Mouse (Mus musculus): ENCODE measurements at regions not wholly inside any gene's neighbourhood (a gene's known extent, or its start where the extent isn't known, plus 50 kb on each side); places are given as distances from the start of the nearest gene placed in this dataset.

DNA sequence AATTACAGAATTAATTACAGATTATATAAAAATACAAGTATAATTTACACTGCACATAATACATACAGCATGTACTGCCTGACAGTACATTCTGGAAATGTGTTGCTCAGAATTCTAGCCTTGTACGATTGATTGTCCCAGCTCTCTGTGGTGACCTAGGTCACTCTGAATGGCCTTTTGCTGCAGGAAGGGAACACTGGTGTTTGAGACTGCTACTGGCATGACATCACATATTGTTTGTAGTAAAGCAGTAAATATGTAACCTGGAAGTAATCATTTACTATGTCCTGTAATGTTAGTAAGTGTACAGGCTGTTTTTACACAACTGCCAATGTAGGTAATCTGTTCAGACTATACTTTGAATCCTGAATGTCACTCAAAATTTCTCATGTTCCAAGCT, 123.5 kb upstream of the Tbl1x start:
- H3K27ac ChIP-seq (ENCODE audit: low read depth) = no peak overlapping the region
- H3K4me2 ChIP-seq = no peak overlapping the region
- no peak for TF ChIP-seq CTCF (IDR thresholded peaks at IDR 0.05; ENCODE audit: low read depth)
- no peaks in the 10 kb centered on the region for H3K27me3 ChIP-seq (ENCODE audit: insufficient read depth, low read length)
- no peaks in the 10 kb centered on the region for H3K9me3 ChIP-seq (ENCODE audit: low read depth, low read length)
- DNase-seq (no peak), ATAC-seq (ENCODE audit: insufficient read depth) (no peak)
- WGBS = 48% methylated on average over 1 of the region's 1 CpGs
- H3K4me1 ChIP-seq (ENCODE audit: insufficient read depth) = no peaks in the 10 kb centered on the region
- no peak overlapping the region for H3K4me3 ChIP-seq (ENCODE audit: low read depth, low read length)
- H3K9ac ChIP-seq = no peak overlapping the region
- no peaks in the 10 kb centered on the region for H3K36me3 ChIP-seq (ENCODE audit: insufficient read depth)

DNA sequence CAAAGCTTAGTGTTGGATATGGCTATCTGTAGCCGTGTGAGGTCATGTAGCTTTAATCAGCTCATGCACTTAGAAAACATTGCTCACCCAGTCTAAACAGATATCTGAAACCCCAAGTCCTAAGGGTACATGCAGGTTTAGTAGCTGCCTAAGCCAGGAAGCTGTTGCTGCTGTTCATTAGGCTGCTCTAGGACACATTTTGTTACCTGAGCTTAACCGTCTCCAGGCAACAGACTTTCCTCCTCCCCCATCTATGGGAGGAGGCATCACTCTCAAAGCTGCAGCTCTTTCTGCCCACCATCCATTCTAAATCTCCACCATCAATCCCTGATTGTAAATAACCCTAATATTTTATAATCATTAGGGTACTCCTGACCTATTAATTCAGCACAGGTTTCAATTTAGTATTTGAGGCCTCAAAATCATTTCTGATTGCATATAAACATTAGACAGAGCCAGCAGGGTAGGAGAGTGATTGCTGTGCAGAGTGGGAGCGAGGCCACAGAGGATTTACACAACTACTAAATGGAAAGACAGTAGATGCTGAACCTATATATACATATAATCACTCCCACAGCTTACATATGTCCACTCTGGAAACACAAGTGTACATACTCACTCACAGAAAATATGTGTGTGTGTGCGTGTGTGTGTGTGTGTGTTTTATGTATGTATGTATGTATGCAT, 118.9 kb upstream of the Tbl1x start:
- 63% methylated on average over 4 of the region's 4 CpGs for WGBS
- H3K9me3 ChIP-seq (ENCODE audit: low read depth, low read length) = no peaks in the 10 kb centered on the region
- no peak overlapping the region for H3K4me2 ChIP-seq
- ATAC-seq (ENCODE audit: insufficient read depth) (no peak), DNase-seq (no peak)
- no peaks in the 10 kb centered on the region for H3K4me1 ChIP-seq (ENCODE audit: insufficient read depth)
- TF ChIP-seq CTCF (IDR thresholded peaks at IDR 0.05; ENCODE audit: low read depth) = no peak
- H3K36me3 ChIP-seq (ENCODE audit: insufficient read depth) = no peaks in the 10 kb centered on the region
- no peak overlapping the region for H3K4me3 ChIP-seq (ENCODE audit: low read depth, low read length)
- H3K27ac ChIP-seq (ENCODE audit: low read depth) = no peak overlapping the region
- H3K27me3 ChIP-seq (ENCODE audit: insufficient read depth, low read length) = no peaks in the 10 kb centered on the region
- H3K9ac ChIP-seq = no peak overlapping the region

DNA sequence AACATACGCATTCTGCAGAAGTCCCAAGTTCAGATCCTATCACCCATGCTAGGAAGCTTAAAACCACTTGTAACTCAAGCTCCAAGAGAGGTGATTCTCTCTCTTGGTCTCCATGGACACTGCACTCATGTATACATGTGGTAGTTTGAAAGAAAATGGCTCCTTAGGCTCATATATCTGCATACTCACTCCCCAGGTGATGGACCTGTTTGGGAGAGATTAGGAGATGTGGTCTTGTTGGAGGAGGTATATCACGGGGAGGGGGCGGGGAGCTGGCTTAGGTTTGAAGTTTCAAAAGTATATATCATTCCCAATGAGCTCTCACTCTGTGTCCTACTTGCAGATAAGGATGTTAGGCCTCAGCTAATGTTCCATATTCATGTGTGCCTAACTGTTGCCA, 103.9 kb upstream of the Tbl1x start:
- DNase-seq = no peak
- Histone ChIP-seq H3K36me3 (ENCODE audit: insufficient read depth) (no peaks in the 10 kb centered on the region), H3K9me3 (ENCODE audit: low read depth, low read length) (no peaks in the 10 kb centered on the region), H3K4me2 (no peak overlapping the region), H3K4me3 (ENCODE audit: low read depth, low read length) (no peak overlapping the region), H3K9ac (no peak overlapping the region), H3K27me3 (ENCODE audit: insufficient read depth, low read length) (no peaks in the 10 kb centered on the region), H3K4me1 (ENCODE audit: insufficient read depth) (no peaks in the 10 kb centered on the region), H3K27ac (ENCODE audit: low read depth) (no peak overlapping the region)
- 85% methylated on average over 3 of the region's 3 CpGs for WGBS
- TF ChIP-seq CTCF (IDR thresholded peaks at IDR 0.05; ENCODE audit: low read depth) = no peak
- ATAC-seq (ENCODE audit: insufficient read depth) = no peak

DNA sequence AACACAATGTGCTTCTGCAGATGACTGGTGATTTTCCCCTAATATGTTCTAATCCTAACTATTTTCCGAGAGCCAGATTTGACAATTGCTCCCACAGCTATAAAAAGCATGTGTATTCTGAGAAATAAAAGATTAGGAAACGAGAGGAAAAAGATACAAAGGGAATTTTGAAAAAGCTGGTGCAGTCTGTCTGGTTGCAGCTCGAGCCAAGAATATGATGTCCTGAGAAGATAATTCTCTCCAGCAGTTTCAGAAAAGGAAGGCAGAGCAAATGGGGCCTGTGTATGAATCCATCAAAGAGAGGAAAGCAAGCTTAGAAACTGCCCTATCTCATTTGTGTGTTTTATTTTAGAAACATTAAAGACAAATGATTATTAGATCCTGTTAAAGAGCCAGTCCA, 102.9 kb upstream of the Tbl1x start:
- H3K27me3 ChIP-seq (ENCODE audit: insufficient read depth, low read length) = no peaks in the 10 kb centered on the region
- DNase-seq = peak; percentile 3
- no peak overlapping the region for H3K4me2 ChIP-seq
- TF ChIP-seq CTCF (IDR thresholded peaks at IDR 0.05; ENCODE audit: low read depth) = no peak
- WGBS = 48% methylated on average over 3 of the region's 3 CpGs
- H3K4me3 ChIP-seq (ENCODE audit: low read depth, low read length) = no peak overlapping the region
- H3K27ac ChIP-seq (ENCODE audit: low read depth) = no peak overlapping the region
- ATAC-seq (ENCODE audit: insufficient read depth) = no peak
- H3K36me3 ChIP-seq (ENCODE audit: insufficient read depth) = no peaks in the 10 kb centered on the region
- no peak overlapping the region for H3K9ac ChIP-seq
- no peaks in the 10 kb centered on the region for H3K4me1 ChIP-seq (ENCODE audit: insufficient read depth)
- H3K9me3 ChIP-seq (ENCODE audit: low read depth, low read length) = no peaks in the 10 kb centered on the region

DNA sequence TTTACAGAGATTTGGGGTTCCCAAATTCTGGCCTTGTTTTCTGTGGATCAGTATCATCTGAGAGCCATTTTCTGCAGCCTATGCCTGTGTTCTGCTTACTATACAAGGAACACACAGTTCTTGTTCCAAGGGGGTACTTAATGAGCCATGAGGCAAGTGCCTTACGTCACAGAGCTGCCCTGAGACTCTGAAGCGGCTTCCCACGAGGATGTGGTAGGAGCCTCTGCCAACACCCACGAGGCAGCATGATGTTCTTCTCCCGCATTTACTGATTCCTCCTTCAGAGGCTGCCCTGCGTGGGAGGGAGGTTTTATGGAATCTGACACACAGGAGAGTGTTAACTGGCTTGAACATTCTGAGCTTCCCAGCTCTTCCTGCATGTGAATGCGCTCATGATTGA, 101.4 kb upstream of the Tbl1x start:
- DNase-seq = no peak
- no peak overlapping the region for H3K9ac ChIP-seq
- H3K27me3 ChIP-seq (ENCODE audit: insufficient read depth, low read length) = no peaks in the 10 kb centered on the region
- 55% methylated on average over 7 of the region's 7 CpGs for WGBS
- H3K36me3 ChIP-seq (ENCODE audit: insufficient read depth) = no peaks in the 10 kb centered on the region
- no peak overlapping the region for H3K4me3 ChIP-seq (ENCODE audit: low read depth, low read length)
- H3K4me1 ChIP-seq (ENCODE audit: insufficient read depth) = no peaks in the 10 kb centered on the region
- H3K4me2 ChIP-seq = no peak overlapping the region
- no peak for ATAC-seq (ENCODE audit: insufficient read depth)
- no peak for TF ChIP-seq CTCF (IDR thresholded peaks at IDR 0.05; ENCODE audit: low read depth)
- no peak overlapping the region for H3K27ac ChIP-seq (ENCODE audit: low read depth)
- H3K9me3 ChIP-seq (ENCODE audit: low read depth, low read length) = no peaks in the 10 kb centered on the region

DNA sequence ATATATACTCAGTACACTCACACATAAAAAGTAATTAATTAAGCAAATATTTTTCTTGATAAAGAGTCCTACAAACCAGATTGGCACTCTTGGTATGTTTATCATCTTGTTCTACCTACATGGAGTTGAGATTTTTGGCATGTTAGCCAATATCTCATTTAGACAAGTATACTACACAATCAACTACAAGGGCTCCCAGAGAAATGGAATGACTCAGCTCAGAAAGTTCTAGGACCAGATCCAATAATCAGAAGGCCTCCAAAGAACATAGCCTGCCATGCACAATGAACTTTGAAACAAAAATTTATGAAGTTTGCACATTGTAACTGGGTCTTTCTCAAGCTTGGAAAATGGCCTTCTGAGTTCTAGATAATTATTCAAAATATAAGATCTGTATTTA, 100.0 kb upstream of the Tbl1x start:
- no peak for ATAC-seq (ENCODE audit: insufficient read depth)
- H3K4me3 ChIP-seq (ENCODE audit: low read depth, low read length) = no peak overlapping the region
- no peaks in the 10 kb centered on the region for H3K9me3 ChIP-seq (ENCODE audit: low read depth, low read length)
- no peak overlapping the region for H3K27ac ChIP-seq (ENCODE audit: low read depth)
- DNase-seq = no peak
- TF ChIP-seq CTCF (IDR thresholded peaks at IDR 0.05; ENCODE audit: low read depth) = no peak
- H3K27me3 ChIP-seq (ENCODE audit: insufficient read depth, low read length) = no peaks in the 10 kb centered on the region
- no peak overlapping the region for H3K9ac ChIP-seq
- no peaks in the 10 kb centered on the region for H3K36me3 ChIP-seq (ENCODE audit: insufficient read depth)
- H3K4me2 ChIP-seq = no peak overlapping the region
- H3K4me1 ChIP-seq (ENCODE audit: insufficient read depth) = no peaks in the 10 kb centered on the region

DNA sequence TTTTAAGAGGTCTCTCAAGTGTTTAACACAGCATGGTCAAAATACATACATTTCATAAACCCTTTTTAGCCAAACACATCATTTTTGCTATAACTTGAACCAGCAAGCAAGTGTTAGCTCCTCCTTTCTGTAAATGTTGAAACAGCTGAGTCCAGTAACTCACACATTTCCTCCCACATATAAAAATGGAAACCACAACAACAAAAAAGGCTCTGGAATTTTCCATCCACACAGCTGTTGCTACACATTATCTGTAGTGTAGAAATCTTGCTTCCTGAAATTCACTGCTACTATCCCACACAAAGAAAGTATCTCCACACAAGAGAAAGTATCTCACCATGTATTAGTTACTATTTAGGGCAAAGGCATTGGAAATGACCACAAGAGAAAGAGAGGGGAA, 96.7 kb upstream of the Tbl1x start:
- no peak for TF ChIP-seq CTCF (IDR thresholded peaks at IDR 0.05; ENCODE audit: low read depth)
- no peak overlapping the region for H3K4me3 ChIP-seq (ENCODE audit: low read depth, low read length)
- ATAC-seq (ENCODE audit: insufficient read depth) = peak; percentile 47; the same call in 1 of the 2 replicates
- H3K36me3 ChIP-seq (ENCODE audit: insufficient read depth) = no peaks in the 10 kb centered on the region
- no peak overlapping the region for H3K4me2 ChIP-seq
- DNase-seq = peak; percentile 81
- no peak overlapping the region for H3K9ac ChIP-seq
- H3K4me1 ChIP-seq (ENCODE audit: insufficient read depth) = no peaks in the 10 kb centered on the region
- H3K27ac ChIP-seq (ENCODE audit: low read depth) = 0 out of 2 replicates have a peak overlapping the region, but pooled peaks have one; percentile 19
- H3K9me3 ChIP-seq (ENCODE audit: low read depth, low read length) = no peaks in the 10 kb centered on the region
- H3K27me3 ChIP-seq (ENCODE audit: insufficient read depth, low read length) = no peaks in the 10 kb centered on the region

DNA sequence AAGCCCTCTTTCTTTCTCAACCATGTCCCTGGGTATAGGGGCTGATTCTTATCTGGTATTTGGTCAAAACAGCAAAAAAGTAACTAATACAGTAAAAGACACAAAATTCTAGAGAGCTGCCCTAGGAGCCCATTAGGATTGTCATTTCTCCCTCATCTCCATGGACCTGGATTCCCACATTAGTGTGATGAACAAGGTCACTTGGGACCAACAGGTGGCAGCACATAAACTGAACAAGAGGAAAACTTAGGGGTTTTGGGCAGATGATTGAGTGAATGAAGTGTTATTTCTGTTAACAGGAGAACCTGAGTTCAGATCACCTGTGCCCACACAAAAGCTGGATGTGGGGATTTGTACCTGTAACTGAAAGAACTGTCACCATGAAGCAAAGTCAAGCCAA, 93.0 kb upstream of the Tbl1x start:
- TF ChIP-seq CTCF (IDR thresholded peaks at IDR 0.05; ENCODE audit: low read depth) = peak; percentile 31
- H3K36me3 ChIP-seq (ENCODE audit: insufficient read depth) = no peaks in the 10 kb centered on the region
- H3K27ac ChIP-seq (ENCODE audit: low read depth) = no peak overlapping the region
- no peaks in the 10 kb centered on the region for H3K9me3 ChIP-seq (ENCODE audit: low read depth, low read length)
- H3K4me2 ChIP-seq = no peak overlapping the region
- H3K4me1 ChIP-seq (ENCODE audit: insufficient read depth) = no peaks in the 10 kb centered on the region
- DNase-seq (peak; percentile 10), ATAC-seq (ENCODE audit: insufficient read depth) (no peak)
- no peak overlapping the region for H3K4me3 ChIP-seq (ENCODE audit: low read depth, low read length)
- no peaks in the 10 kb centered on the region for H3K27me3 ChIP-seq (ENCODE audit: insufficient read depth, low read length)
- no peak overlapping the region for H3K9ac ChIP-seq

Data from lung, embryonic 14.5 days (tissue).